Mouse (Mus musculus): ENCODE data around the gene Stab1. TPM values are rescaled to one million over a fixed set of nuclear protein-coding genes. Genes with fewer than 3 reads are reported as not detected.

The Stab1 gene
- 14.9 and 18.0 TPM in 2 replicates for polyA plus RNA-seq (2016; fragmentation: Nextera tagmentation; extraction: Ambion mirVana)

GRCm38 (mm10) chr14:31168425-31168824 is at the start of gene Stab1:
Stab1 (minus strand) TSS chr14:31168641.
- Histone ChIP-seq H3K9ac (replicated peaks) (no peak within 1 kb of the TSS; the same call in 1 of the 2 replicates), H3K27ac (peak within 1 kb of the TSS; percentile 31; the same call in 1 of the 2 replicates), H3K4me3 (replicated peaks) (peak within 1 kb of the TSS; percentile 10), H3K9me3 (no peaks in the 10 kb centered on the region), H3K4me2 (no peak within 1 kb of the TSS), H3K4me1 (replicated peaks) (peaks cover 28% of the 10 kb centered on the region), H3K36me3 (peaks cover 36% of the 10 kb centered on the region), H3K27me3 (no peaks in the 10 kb centered on the region)
- ATAC-seq (ENCODE audit: insufficient number of reproducible peaks, insufficient read depth, low FRiP score, low TSS enrichment, low read depth) = no peak
- WGBS = 42% methylated on average over 10 of the region's 10 CpGs

GRCm38 (mm10) chr14:31217666-31218065 is 49.2 kb upstream of the Stab1 start, which contains the start of gene Sema3g:
Sema3g (plus strand) TSS chr14:31217860.
- peak within 1 kb of the TSS; percentile 36 for H3K4me2 ChIP-seq
- H3K27ac ChIP-seq = no peak within 1 kb of the TSS
- no peak within 1 kb of the TSS; the same call in 1 of the 2 replicates for H3K4me3 ChIP-seq (replicated peaks)
- 6% methylated on average over 11 of the region's 11 CpGs for WGBS
- ATAC-seq (ENCODE audit: insufficient number of reproducible peaks, insufficient read depth, low FRiP score, low TSS enrichment, low read depth) = peak; percentile 52; the same call in 1 of the 2 replicates
- H3K9me3 ChIP-seq = no peaks in the 10 kb centered on the region
- H3K4me1 ChIP-seq (replicated peaks) = peaks cover 22% of the 10 kb centered on the region
- no peaks in the 10 kb centered on the region for H3K36me3 ChIP-seq
- peak within 1 kb of the TSS; percentile 23; the same call in 1 of the 2 replicates for H3K9ac ChIP-seq (replicated peaks)
- no peaks in the 10 kb centered on the region; the same call in 1 of the 2 replicates for H3K27me3 ChIP-seq

- H3K36me3 ChIP-seq = no peaks in the 10 kb centered on the region
- peak within 1 kb of the TSS; percentile 36 for H3K4me2 ChIP-seq
- H3K27me3 ChIP-seq = no peaks in the 10 kb centered on the region; the same call in 1 of the 2 replicates
- WGBS = 74% methylated on average over 2 of the region's 2 CpGs
- peak within 1 kb of the TSS; percentile 23; the same call in 1 of the 2 replicates for H3K9ac ChIP-seq (replicated peaks)
- no peak within 1 kb of the TSS; the same call in 1 of the 2 replicates for H3K4me3 ChIP-seq (replicated peaks)
- no peak for ATAC-seq (ENCODE audit: insufficient number of reproducible peaks, insufficient read depth, low FRiP score, low TSS enrichment, low read depth)
- H3K4me1 ChIP-seq (replicated peaks) = peaks cover 22% of the 10 kb centered on the region
- H3K27ac ChIP-seq = 0 out of 2 replicates have a peak within 1 kb of the TSS, but pooled peaks have one; percentile 17
- H3K9me3 ChIP-seq = no peaks in the 10 kb centered on the region
Observed at GRCm38 (mm10) chr14:31216846-31217245, 48.4 kb upstream of the Stab1 start, which contains the start of gene Nisch. Nisch (minus strand) TSS chr14:31216946.

- Histone ChIP-seq H3K4me1 (replicated peaks) (peaks cover 17% of the 10 kb centered on the region), H3K27ac (0 out of 2 replicates have a peak overlapping the region, but pooled peaks have one; percentile 17), H3K9me3 (no peaks in the 10 kb centered on the region), H3K4me3 (replicated peaks) (no peak overlapping the region), H3K4me2 (peak overlapping the region; percentile 11; the same call in 1 of the 2 replicates), H3K36me3 (no peaks in the 10 kb centered on the region), H3K27me3 (no peaks in the 10 kb centered on the region; the same call in 1 of the 2 replicates), H3K9ac (replicated peaks) (no peak overlapping the region)
- ATAC-seq (ENCODE audit: insufficient number of reproducible peaks, insufficient read depth, low FRiP score, low TSS enrichment, low read depth) = no peak
- 34% methylated on average over 15 of the region's 15 CpGs for WGBS
Observed at GRCm38 (mm10) chr14:31215157-31216002, 46.9 kb upstream of the Stab1 start.

GRCm38 (mm10) chr14:31214684-31215083 is 46.2 kb upstream of the Stab1 start:
- H3K27me3 ChIP-seq = no peaks in the 10 kb centered on the region; the same call in 1 of the 2 replicates
- no peak overlapping the region for H3K9ac ChIP-seq (replicated peaks)
- no peak overlapping the region for H3K4me3 ChIP-seq (replicated peaks)
- no peaks in the 10 kb centered on the region for H3K9me3 ChIP-seq
- H3K36me3 ChIP-seq = no peaks in the 10 kb centered on the region
- ATAC-seq (ENCODE audit: insufficient number of reproducible peaks, insufficient read depth, low FRiP score, low TSS enrichment, low read depth) = no peak
- no peak overlapping the region for H3K4me2 ChIP-seq
- no peak overlapping the region for H3K27ac ChIP-seq
- peaks cover 16% of the 10 kb centered on the region for H3K4me1 ChIP-seq (replicated peaks)
- WGBS = 83% methylated on average over 3 of the region's 3 CpGs

GRCm38 (mm10) chr14:31213868-31214267 is 45.4 kb upstream of the Stab1 start:
- 61% methylated on average over 8 of the region's 8 CpGs for WGBS
- H3K9me3 ChIP-seq = no peaks in the 10 kb centered on the region
- H3K4me2 ChIP-seq = no peak overlapping the region
- no peak overlapping the region for H3K27ac ChIP-seq
- no peak overlapping the region for H3K4me3 ChIP-seq (replicated peaks)
- H3K36me3 ChIP-seq = no peaks in the 10 kb centered on the region
- H3K27me3 ChIP-seq = no peaks in the 10 kb centered on the region; the same call in 1 of the 2 replicates
- no peak overlapping the region for H3K9ac ChIP-seq (replicated peaks)
- ATAC-seq (ENCODE audit: insufficient number of reproducible peaks, insufficient read depth, low FRiP score, low TSS enrichment, low read depth) = no peak
- H3K4me1 ChIP-seq (replicated peaks) = peaks cover 16% of the 10 kb centered on the region

- Histone ChIP-seq H3K4me1 (replicated peaks) (peaks cover 11% of the 10 kb centered on the region), H3K27ac (no peak overlapping the region), H3K4me3 (replicated peaks) (no peak overlapping the region), H3K9ac (replicated peaks) (no peak overlapping the region), H3K4me2 (no peak overlapping the region), H3K27me3 (no peaks in the 10 kb centered on the region; the same call in 1 of the 2 replicates), H3K9me3 (no peaks in the 10 kb centered on the region), H3K36me3 (no peaks in the 10 kb centered on the region)
- ATAC-seq (ENCODE audit: insufficient number of reproducible peaks, insufficient read depth, low FRiP score, low TSS enrichment, low read depth) = no peak
- 77% methylated on average over 3 of the region's 3 CpGs for WGBS
Observed at GRCm38 (mm10) chr14:31212499-31212898, 44.1 kb upstream of the Stab1 start.

- Histone ChIP-seq H3K9me3 (no peaks in the 10 kb centered on the region), H3K27ac (no peak overlapping the region), H3K4me2 (no peak overlapping the region), H3K4me1 (replicated peaks) (peaks cover 12% of the 10 kb centered on the region), H3K4me3 (replicated peaks) (no peak overlapping the region), H3K9ac (replicated peaks) (no peak overlapping the region), H3K27me3 (no peaks in the 10 kb centered on the region; the same call in 1 of the 2 replicates), H3K36me3 (no peaks in the 10 kb centered on the region)
- WGBS = 84% methylated on average over 6 of the region's 6 CpGs
- no peak for ATAC-seq (ENCODE audit: insufficient number of reproducible peaks, insufficient read depth, low FRiP score, low TSS enrichment, low read depth)
Observed at GRCm38 (mm10) chr14:31211854-31212253, 43.4 kb upstream of the Stab1 start.

- no peaks in the 10 kb centered on the region for H3K27me3 ChIP-seq
- H3K4me3 ChIP-seq (replicated peaks) = no peak overlapping the region
- H3K36me3 ChIP-seq = peaks cover 7% of the 10 kb centered on the region
- H3K4me1 ChIP-seq (replicated peaks) = peaks cover 17% of the 10 kb centered on the region
- 62% methylated on average over 4 of the region's 4 CpGs for WGBS
- H3K4me2 ChIP-seq = no peak overlapping the region
- H3K27ac ChIP-seq = no peak overlapping the region
- no peak for ATAC-seq (ENCODE audit: insufficient number of reproducible peaks, insufficient read depth, low FRiP score, low TSS enrichment, low read depth)
- no peaks in the 10 kb centered on the region for H3K9me3 ChIP-seq
- no peak overlapping the region for H3K9ac ChIP-seq (replicated peaks)
Observed at GRCm38 (mm10) chr14:31209133-31209557, 40.7 kb upstream of the Stab1 start.

GRCm38 (mm10) chr14:31208084-31208483 is 39.6 kb upstream of the Stab1 start, which contains the start of gene Tnnc1:
Tnnc1 (plus strand) TSS chr14:31208312.
- ATAC-seq (ENCODE audit: insufficient number of reproducible peaks, insufficient read depth, low FRiP score, low TSS enrichment, low read depth) = no peak
- 68% methylated on average over 2 of the region's 2 CpGs for WGBS
- no peak within 1 kb of the TSS for H3K9ac ChIP-seq (replicated peaks)
- H3K9me3 ChIP-seq = no peaks in the 10 kb centered on the region
- peak within 1 kb of the TSS; percentile 77 for H3K4me3 ChIP-seq (replicated peaks)
- peak within 1 kb of the TSS; percentile 12; the same call in 1 of the 2 replicates for H3K27ac ChIP-seq
- peak within 1 kb of the TSS; percentile 94 for H3K4me2 ChIP-seq
- H3K27me3 ChIP-seq = no peaks in the 10 kb centered on the region
- H3K4me1 ChIP-seq (replicated peaks) = peaks cover 20% of the 10 kb centered on the region
- peaks cover 17% of the 10 kb centered on the region for H3K36me3 ChIP-seq

Data from limb, embryonic 12.5 days (tissue).